Mouse (Mus musculus) forebrain, embryonic 14.5 days (tissue): ENCODE results near the gene Gm21964. TPM values are rescaled to one million over a fixed set of nuclear protein-coding genes. Genes with fewer than 3 reads are reported as not detected.

Experiments
- ATAC-seq: fragments of 200-750 bp; cut with Nextera tagmentation; 2 replicates; pipeline ENCODE4 v1.8.0; 2017; ENCODE audit warnings: mild to moderate bottlenecking, moderate library complexity
- DNase-seq: peaks from one replicate; pipeline ENCODE4 v3.0.0-alpha.2; 2015; ENCODE audit warnings: low spot score
- H3K27ac ChIP-seq: fragments of 300-500 bp; sonication (generic); 2 replicates; pipeline ENCODE4 v1.5.1; 2014; ENCODE audit warnings: low read depth, mild to moderate bottlenecking, control low read depth, low read length, moderate library complexity
- H3K27me3 ChIP-seq: fragments of 300-500 bp; sonication (generic); replicated peaks from 2 replicates; pipeline ENCODE4 v1.6.1; 2014; ENCODE audit warnings: low read length, control low read depth, mixed read lengths; ENCODE audit not compliant: control insufficient read depth, insufficient read depth
- H3K36me3 ChIP-seq: fragments of 300-500 bp; sonication (generic); 2 replicates; pipeline ENCODE4 v1.6.1; 2014; ENCODE audit warnings: low read length, control low read depth; ENCODE audit not compliant: control insufficient read depth, insufficient read depth
- H3K4me1 ChIP-seq: fragments of 300-500 bp; sonication (generic); 2 replicates; pipeline ENCODE4 v1.6.1; 2014; ENCODE audit warnings: antibody characterized with exemption, low read length, control low read depth; ENCODE audit not compliant: control insufficient read depth, insufficient read depth
- H3K4me2 ChIP-seq: fragments of 300-500 bp; sonication (generic); 2 replicates; pipeline ENCODE4 v1.6.1; 2014; ENCODE audit warnings: mild to moderate bottlenecking, control low read depth, low read length
- H3K4me3 ChIP-seq: fragments of 300-500 bp; sonication (generic); 2 replicates; pipeline ENCODE4 v1.5.1; 2014; ENCODE audit warnings: low read depth, low read length, control low read depth
- H3K9ac ChIP-seq: fragments of 300-500 bp; sonication (generic); 2 replicates; pipeline ENCODE4 v1.6.1; 2014; ENCODE audit warnings: mild to moderate bottlenecking, low read length, control low read depth, moderate library complexity
- H3K9me3 ChIP-seq: fragments of 300-500 bp; sonication (generic); replicated peaks from 2 replicates; pipeline ENCODE4 v1.6.1; 2016; ENCODE audit warnings: low read length, control low read depth, mixed read lengths; ENCODE audit not compliant: control insufficient read depth
- WGBS: fragments of 180-500 bp; shearing (Covaris S2); extraction: QIAGEN DNeasy Blood & Tissue Kit; methylation state at CpG from one replicate; pipeline ENCODE4 v1.1.7; 2014; 5-methylcytosine and 5-hydroxymethylcytosine counted together
- polyA plus RNA-seq: library from polyadenylated mRNA; unstranded; fragments of >200 nt; fragmentation: Nextera tagmentation; extraction: Ambion mirVana; gene quantifications from 2 replicates; pipeline ENCODE4 v1.2.1, GENCODE M21; 2014

The Gm21964 gene
- polyA plus RNA-seq, 1 experiment from 2014 or later = not detected

DNA sequence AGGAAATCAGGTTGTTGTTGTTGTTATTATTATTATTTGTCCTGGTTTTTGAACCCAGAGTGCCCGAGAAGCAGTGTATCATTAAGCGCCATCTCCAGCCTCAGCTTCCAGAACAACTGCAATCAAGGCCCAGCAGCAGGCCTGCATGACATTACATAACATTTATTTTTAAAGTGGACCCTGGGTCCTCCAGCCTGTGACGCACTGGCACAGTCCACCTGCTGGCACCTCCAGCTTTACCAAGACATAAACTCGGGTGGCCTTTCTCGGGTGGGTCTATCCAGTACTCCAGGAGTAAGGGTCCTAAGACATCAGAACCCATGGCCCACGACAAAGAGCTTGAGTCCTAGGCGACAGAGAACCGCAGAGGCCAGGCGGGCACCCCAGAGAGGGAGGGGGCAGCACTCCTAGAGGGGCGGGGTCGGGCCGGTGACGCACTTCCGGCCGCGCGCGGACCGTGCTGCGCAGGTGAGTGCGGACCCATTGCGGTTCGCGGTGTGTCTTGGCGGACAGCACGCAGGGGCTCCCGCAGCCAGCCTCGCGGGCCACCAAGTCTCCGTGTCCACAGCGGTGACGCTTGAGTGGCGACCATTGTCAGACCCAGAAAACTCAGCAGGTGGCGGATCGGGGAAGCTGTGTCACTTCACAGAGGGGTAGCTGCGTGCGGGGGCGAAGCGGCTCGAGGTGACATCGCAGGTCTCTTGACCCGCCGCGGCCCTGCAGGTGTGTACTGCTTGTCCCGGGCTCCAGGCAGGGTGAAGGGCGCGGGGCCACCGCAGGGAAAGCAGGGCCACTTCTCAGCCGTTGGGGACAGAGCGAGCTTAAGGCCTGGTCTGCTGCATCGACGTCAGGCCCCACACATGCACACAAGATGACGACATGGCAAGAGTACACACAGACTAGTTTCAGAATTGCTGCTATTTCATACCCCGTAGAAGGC is 21.5 kb upstream of the Gm21964 start, which contains the start of gene Zfp612:
Zfp612 (plus strand) TSS at position 465 of the 940 bp plus-strand sequence.
- Histone ChIP-seq H3K9ac (peak within 1 kb of the TSS; percentile 73), H3K4me1 (peaks cover 2% of the 10 kb centered on the region; the same call in 1 of the 2 replicates), H3K4me3 (peak within 1 kb of the TSS; percentile 65), H3K27ac (no peak within 1 kb of the TSS), H3K9me3 (no peaks in the 10 kb centered on the region), H3K4me2 (peak within 1 kb of the TSS; percentile 79), H3K36me3 (peaks cover 19% of the 10 kb centered on the region; the same call in 1 of the 2 replicates), H3K27me3 (no peaks in the 10 kb centered on the region)
- ATAC-seq (peak; percentile 98), DNase-seq (peak; percentile 75)
- 5% methylated on average over 54 of the region's 54 CpGs for WGBS

DNA sequence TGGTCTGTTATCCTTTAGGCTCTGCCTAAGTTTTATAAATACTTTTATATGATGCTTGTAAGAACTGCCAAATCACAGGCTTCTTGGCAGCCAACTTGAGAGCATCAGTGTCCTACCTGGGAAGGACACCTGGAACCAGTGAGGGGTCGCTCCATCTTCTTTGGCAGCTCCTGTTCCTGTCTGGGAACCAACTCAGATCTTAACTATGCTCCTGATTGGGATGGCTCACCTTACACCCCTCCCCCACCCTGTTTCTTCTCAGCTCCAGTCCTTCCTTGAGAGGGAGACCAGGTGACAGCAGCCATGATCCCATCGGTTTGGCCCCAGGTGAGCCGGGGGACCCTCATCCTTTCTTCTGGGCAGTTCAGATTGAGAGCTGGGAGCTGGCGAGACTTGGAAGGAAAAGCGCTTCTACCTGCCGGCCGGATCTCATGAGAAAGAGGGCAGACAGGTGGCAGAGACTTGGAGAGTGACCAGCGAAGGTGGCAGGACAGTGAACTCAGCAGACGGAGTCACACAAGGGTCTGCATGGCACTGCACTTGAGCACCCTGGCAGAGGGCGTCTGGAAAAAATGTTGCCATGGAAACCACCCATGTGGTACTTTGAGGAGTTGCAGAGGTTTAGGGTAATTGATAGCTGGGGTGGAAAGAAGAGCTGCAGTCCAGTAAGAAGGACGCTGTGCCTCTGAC is 18.4 kb upstream of the Gm21964 start:
- H3K9ac ChIP-seq = no peak overlapping the region
- peaks cover 45% of the 10 kb centered on the region for H3K36me3 ChIP-seq
- no peak overlapping the region for H3K4me3 ChIP-seq
- no peak overlapping the region for H3K27ac ChIP-seq
- ATAC-seq (no peak), DNase-seq (no peak)
- 78% methylated on average over 11 of the region's 11 CpGs for WGBS
- no peaks in the 10 kb centered on the region for H3K27me3 ChIP-seq
- H3K4me2 ChIP-seq = no peak overlapping the region
- H3K9me3 ChIP-seq = no peaks in the 10 kb centered on the region
- peaks cover 2% of the 10 kb centered on the region; the same call in 1 of the 2 replicates for H3K4me1 ChIP-seq

DNA sequence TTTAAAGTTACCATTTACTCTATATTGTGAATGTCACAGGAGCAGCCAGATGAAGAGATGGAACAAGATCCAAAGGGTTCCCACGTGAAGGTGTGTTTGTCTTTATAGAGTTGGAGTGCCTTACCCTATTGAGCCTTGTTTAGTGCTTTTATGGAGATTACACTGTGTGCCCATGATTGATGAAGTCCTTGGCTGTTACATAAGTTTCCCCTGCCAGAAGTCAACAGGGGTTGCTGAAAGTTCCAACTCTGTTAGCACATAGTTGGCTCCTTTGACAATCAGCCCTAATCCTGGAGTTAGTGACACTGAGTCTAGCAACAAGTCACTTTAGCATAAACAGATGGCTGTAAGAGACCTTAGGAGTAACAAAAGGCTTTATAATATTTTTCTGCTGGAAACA is 9.1 kb upstream of the Gm21964 start:
- Histone ChIP-seq H3K27ac (no peak overlapping the region), H3K4me1 (no peaks in the 10 kb centered on the region), H3K27me3 (no peaks in the 10 kb centered on the region), H3K4me3 (no peak overlapping the region), H3K9ac (no peak overlapping the region), H3K9me3 (peaks cover 8% of the 10 kb centered on the region; the same call in 1 of the 2 replicates), H3K4me2 (no peak overlapping the region), H3K36me3 (peaks cover 33% of the 10 kb centered on the region)
- no peak for DNase-seq
- 65% methylated on average over 1 of the region's 1 CpGs for WGBS
- ATAC-seq = no peak

DNA sequence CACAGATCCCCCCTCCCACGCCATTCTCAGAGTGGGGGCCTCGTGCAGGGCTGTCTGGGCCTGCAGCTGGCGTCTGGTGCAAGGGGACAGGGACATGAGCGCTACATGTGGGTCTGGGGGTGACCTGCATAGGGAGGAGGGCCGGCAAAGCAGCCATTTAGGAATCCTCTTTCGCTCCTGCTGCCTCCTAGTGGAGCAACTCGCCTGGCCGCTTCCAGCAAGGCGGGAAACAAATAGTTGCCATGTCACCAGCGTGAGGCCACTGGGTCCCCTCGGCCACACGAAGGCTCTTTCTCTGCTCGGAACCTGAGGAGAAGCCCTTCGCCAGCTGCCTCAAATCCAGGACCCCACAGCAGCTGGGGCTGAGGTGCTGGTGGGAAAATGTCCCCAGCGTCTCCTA is 669 bp downstream of the Gm21964 start:
- Histone ChIP-seq H3K4me2 (no peak overlapping the region), H3K4me3 (no peak overlapping the region), H3K36me3 (no peaks in the 10 kb centered on the region), H3K27me3 (no peaks in the 10 kb centered on the region), H3K4me1 (no peaks in the 10 kb centered on the region), H3K9ac (no peak overlapping the region), H3K9me3 (no peaks in the 10 kb centered on the region), H3K27ac (no peak overlapping the region)
- no peak for DNase-seq
- 90% methylated on average over 15 of the region's 15 CpGs for WGBS
- no peak for ATAC-seq

DNA sequence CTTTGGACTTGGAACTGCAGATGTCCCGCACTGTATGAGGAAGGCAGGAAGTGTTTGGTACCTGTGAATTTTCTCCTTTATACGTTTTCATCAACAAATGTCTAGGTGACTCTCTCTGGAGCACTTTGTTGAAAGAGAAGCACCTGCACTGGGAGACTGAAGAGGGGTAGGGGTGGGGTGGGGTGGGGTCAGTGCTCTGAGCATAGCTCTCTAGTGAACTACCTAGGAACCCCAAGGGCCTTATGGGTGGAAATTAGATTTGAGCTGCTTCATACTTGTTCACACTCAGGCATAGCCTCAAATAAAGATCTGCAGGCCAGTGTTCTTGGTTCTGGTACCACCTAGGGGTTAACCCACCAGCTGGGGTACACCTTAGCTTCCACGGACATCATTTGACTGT is 1.6 kb downstream of the Gm21964 start, which contains the start of gene Gm17720:
Gm17720 (minus strand) TSS at position 101 of the 400 bp plus-strand sequence.
- Histone ChIP-seq H3K9me3 (no peaks in the 10 kb centered on the region), H3K27me3 (no peaks in the 10 kb centered on the region), H3K4me3 (no peak within 1 kb of the TSS), H3K36me3 (no peaks in the 10 kb centered on the region), H3K4me2 (no peak within 1 kb of the TSS), H3K4me1 (no peaks in the 10 kb centered on the region), H3K9ac (no peak within 1 kb of the TSS), H3K27ac (no peak within 1 kb of the TSS)
- 92% methylated on average over 3 of the region's 3 CpGs for WGBS
- ATAC-seq = no peak
- DNase-seq = no peak

DNA sequence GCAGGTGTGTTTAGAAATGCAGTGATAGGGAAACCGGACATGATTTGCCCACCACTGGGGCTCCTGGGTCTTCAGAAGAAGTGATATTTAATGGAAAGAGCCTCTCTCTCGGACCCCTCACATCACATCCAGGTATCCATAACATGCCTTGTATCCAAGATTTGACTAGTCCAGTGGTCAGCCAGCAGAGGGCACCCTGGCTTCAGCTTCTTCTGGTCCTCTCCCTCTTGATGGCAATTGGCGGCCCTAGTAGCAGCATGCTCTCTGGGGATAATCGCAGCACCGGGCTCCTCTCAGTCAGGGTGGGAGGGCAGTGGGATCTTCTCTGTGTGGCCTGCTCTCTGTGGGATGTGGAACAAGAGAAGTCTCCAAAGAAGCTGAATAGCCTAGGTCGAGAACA is 18.7 kb downstream of the Gm21964 start:
- no peak overlapping the region for H3K4me2 ChIP-seq
- DNase-seq (peak; percentile 21), ATAC-seq (no peak)
- H3K9ac ChIP-seq = no peak overlapping the region
- no peaks in the 10 kb centered on the region for H3K36me3 ChIP-seq
- H3K4me3 ChIP-seq = no peak overlapping the region
- H3K27ac ChIP-seq = no peak overlapping the region
- no peaks in the 10 kb centered on the region for H3K9me3 ChIP-seq
- H3K27me3 ChIP-seq = no peaks in the 10 kb centered on the region
- no peaks in the 10 kb centered on the region for H3K4me1 ChIP-seq
- WGBS = 38% methylated on average over 6 of the region's 6 CpGs

DNA sequence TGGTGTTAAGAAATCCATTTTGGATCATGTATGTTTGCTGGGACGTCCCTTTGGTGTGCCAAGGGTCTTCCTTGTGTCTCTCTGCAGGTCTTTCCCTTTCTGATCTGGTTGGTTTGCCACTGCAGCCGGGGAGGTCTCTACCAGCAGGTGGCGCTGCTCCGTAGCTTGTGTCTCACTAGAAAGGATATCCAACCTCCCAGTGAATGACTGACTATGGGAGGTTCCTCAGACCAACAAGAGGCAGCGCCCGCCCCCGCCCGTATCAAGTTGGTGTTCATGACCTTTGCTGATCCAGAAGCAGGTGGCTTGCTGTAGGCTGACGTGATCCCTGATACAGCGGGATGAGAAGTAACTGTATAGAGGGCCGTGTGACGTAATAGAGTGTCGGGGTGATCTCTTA is 29.5 kb downstream of the Gm21964 start:
- ATAC-seq = peak; percentile 44; the same call in 1 of the 2 replicates
- Histone ChIP-seq H3K4me1 (no peaks in the 10 kb centered on the region), H3K36me3 (no peaks in the 10 kb centered on the region), H3K9me3 (no peaks in the 10 kb centered on the region), H3K27ac (no peak overlapping the region), H3K4me2 (no peak overlapping the region), H3K4me3 (no peak overlapping the region), H3K27me3 (no peaks in the 10 kb centered on the region), H3K9ac (no peak overlapping the region)
- 23% methylated on average over 13 of the region's 13 CpGs for WGBS
- peak; percentile 88 for DNase-seq

DNA sequence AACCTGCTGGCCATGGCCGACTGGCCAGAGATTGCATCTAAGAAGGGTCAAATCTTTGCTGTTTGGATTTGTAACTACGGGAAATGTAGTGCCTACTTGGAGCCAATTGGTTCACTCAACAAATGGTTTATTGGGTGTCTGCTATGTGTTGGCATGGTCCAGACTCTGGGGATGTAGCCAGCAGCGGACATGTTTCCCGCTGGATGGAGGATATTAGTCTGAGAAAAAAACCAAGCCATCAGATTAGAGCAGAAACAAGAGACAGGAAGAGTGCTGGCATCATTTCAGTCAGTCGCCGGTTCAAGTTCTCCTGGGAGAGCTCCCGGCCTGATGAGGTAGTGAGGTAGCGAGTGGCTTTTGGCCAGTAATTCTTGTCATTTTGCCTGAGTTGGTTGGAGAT is 33.2 kb downstream of the Gm21964 start:
- Histone ChIP-seq H3K36me3 (no peaks in the 10 kb centered on the region), H3K9ac (no peak overlapping the region), H3K4me2 (no peak overlapping the region), H3K27me3 (no peaks in the 10 kb centered on the region), H3K4me3 (no peak overlapping the region), H3K4me1 (no peaks in the 10 kb centered on the region), H3K27ac (no peak overlapping the region), H3K9me3 (no peaks in the 10 kb centered on the region)
- 91% methylated on average over 8 of the region's 8 CpGs for WGBS
- ATAC-seq (no peak), DNase-seq (no peak)
